Mouse (Mus musculus) hindbrain, embryonic 11.5 days (tissue): ENCODE measurements around the gene Chadl. TPM values are rescaled to one million over a fixed set of nuclear protein-coding genes. Genes with fewer than 3 reads are reported as not detected.

Experiments used
- ATAC-seq: fragments of 200-750 bp; cut with Nextera tagmentation; 2 replicates; pipeline ENCODE4 v1.8.0; 2017; ENCODE audit warnings: mild to moderate bottlenecking, moderate TSS enrichment, moderate library complexity; ENCODE audit not compliant: low FRiP score
- DNase-seq: peaks from one replicate; pipeline ENCODE4 v3.0.0-alpha.2; 2015; ENCODE audit warnings: low spot score
- H3K27ac ChIP-seq: fragments of 300-500 bp; sonication (generic); 2 replicates; pipeline ENCODE4 v1.5.1; 2014; ENCODE audit warnings: mild to moderate bottlenecking, low read depth, low read length
- H3K27me3 ChIP-seq: fragments of 300-500 bp; sonication (generic); 2 replicates; pipeline ENCODE4 v1.6.1; 2014; ENCODE audit warnings: mild to moderate bottlenecking, low read length, moderate library complexity, mixed read lengths; ENCODE audit not compliant: control insufficient read depth, insufficient read depth
- H3K36me3 ChIP-seq: fragments of 300-500 bp; sonication (generic); 2 replicates; pipeline ENCODE4 v1.6.1; 2014; ENCODE audit warnings: mild to moderate bottlenecking, low read length, moderate library complexity, mixed read lengths; ENCODE audit not compliant: control insufficient read depth, insufficient read depth
- H3K4me1 ChIP-seq: fragments of 300-500 bp; sonication (generic); replicated peaks from 2 replicates; pipeline ENCODE4 v1.6.1; 2014; ENCODE audit warnings: low read length, mixed read lengths; ENCODE audit not compliant: control insufficient read depth, insufficient read depth
- H3K4me2 ChIP-seq: fragments of 300-500 bp; sonication (generic); replicated peaks from 2 replicates; pipeline ENCODE4 v1.6.1; 2014; ENCODE audit warnings: mild to moderate bottlenecking, low read depth, low read length
- H3K4me3 ChIP-seq: fragments of 300-500 bp; sonication (generic); 2 replicates; pipeline ENCODE4 v1.5.1; 2014; ENCODE audit warnings: low read depth, low read length
- H3K9ac ChIP-seq: fragments of 300-500 bp; sonication (generic); 2 replicates; pipeline ENCODE4 v1.6.1; 2014; ENCODE audit warnings: low read depth, low read length
- H3K9me3 ChIP-seq: fragments of 300-500 bp; sonication (generic); 2 replicates; pipeline ENCODE4 v1.6.1; 2016; ENCODE audit warnings: low read length; ENCODE audit not compliant: control insufficient read depth
- WGBS: fragments of 180-500 bp; shearing (Covaris S2); extraction: QIAGEN DNeasy Blood & Tissue Kit; methylation state at CpG from one replicate; pipeline ENCODE4 v1.1.7; 2014; 5-methylcytosine and 5-hydroxymethylcytosine counted together
- polyA plus RNA-seq: library from polyadenylated mRNA; unstranded; fragments of >200 nt; fragmentation: Nextera tagmentation; extraction: Ambion mirVana; gene quantifications from 2 replicates; pipeline ENCODE4 v1.2.1, GENCODE M21; 2014

Chadl gene
- polyA plus RNA-seq, 1 experiment from 2014 or later, result 3.5 TPM

DNA sequence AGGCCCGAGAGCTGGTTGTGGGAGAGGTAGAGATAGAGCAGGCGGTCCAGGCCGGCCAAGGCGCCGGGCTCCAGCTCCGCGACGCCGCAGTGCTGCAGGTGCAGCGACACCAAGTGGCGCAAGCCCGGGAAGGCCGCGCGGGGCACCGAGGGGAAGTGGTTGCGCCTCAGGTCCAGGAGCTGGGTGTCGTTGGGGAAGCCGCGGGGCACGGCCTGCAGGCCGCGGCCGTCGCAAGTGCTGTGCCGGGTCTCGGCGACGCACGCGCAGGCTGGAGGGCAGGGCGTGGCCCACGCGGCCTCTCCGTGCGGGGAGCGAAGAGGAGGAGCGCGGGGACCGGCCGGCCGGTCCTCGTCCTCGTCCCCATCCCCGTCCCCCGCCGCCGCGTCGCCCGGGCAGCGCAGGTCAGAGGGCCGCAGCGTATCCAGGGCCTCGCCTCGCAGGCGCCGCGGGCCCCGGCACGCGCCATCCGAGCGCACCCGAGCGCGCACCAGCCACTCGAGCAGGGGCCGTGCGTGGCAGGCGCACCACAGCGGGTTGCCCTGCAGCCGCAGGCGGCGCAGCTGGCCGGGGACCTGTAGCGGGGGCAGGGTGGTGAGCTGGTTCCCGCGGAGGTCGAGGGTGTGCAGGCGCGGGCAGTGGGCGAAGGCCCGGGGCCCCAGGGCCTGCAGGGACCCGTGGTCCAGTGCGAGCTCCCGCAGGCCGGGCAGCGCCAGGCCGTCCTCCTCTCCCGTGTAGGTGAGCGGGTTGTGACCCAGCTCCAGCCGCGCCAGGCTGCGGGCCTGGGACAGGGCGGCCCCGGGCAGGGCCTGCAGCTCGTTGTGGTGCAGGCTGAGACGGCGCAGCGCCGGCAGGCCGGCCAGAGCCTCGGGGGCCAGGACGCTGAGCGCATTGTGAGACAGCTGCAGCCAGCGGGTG, 2.9 kb downstream of the Chadl start:
- ATAC-seq (peak; percentile 83), DNase-seq (peak; percentile 89)
- peak overlapping the region; percentile 99 for H3K4me2 ChIP-seq
- 1% methylated on average over 79 of the region's 107 CpGs for WGBS
- H3K27ac ChIP-seq, result 0 out of 2 replicates have a peak overlapping the region, but pooled peaks have one; percentile 33
- H3K9me3 ChIP-seq, result no peaks in the 10 kb centered on the region
- H3K4me3 ChIP-seq, result peak overlapping the region; percentile 60
- H3K9ac ChIP-seq, result peak overlapping the region; percentile 71
- H3K27me3 ChIP-seq, result peaks cover 35% of the 10 kb centered on the region
- peaks cover 6% of the 10 kb centered on the region for H3K4me1 ChIP-seq
- H3K36me3 ChIP-seq, result no peaks in the 10 kb centered on the region

DNA sequence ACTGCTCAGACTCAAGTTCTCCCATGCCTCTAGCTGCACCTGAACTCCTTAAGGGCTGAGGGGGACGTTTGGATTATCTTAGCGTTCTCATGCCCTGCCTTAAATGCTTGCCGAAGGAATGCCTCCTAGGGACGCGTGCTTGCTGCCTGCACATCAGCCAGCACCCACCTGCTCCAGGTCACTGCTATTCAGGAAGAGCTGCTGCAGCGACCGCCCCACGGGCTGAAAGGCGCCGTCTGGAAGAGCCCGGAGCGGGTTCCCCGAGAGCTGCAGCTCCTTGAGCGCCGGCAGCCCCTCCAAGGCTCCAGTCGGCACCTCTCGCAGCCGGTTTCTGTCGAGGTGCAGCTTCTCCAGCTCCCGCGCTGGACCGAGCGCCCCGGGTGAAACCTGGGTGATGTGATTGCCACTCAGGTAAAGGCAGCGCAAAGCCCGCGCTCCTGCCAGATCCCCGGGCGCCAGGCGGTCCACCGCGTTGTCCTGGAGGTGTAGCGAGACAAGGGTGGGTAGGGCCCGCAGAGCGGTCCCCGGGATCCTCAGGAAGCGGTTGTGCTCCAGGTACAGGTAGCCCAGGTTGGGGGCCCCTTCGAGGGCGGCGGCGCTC, 3.6 kb downstream of the Chadl start:
- Histone ChIP-seq H3K36me3 (no peaks in the 10 kb centered on the region), H3K4me3 (peak overlapping the region; percentile 60), H3K9ac (peak overlapping the region; percentile 71), H3K27ac (no peak overlapping the region), H3K27me3 (peaks cover 35% of the 10 kb centered on the region), H3K9me3 (no peaks in the 10 kb centered on the region), H3K4me1 (peaks cover 6% of the 10 kb centered on the region), H3K4me2 (peak overlapping the region; percentile 99)
- DNase-seq (no peak), ATAC-seq (peak; percentile 58; the same call in 1 of the 2 replicates)
- 5% methylated on average over 41 of the region's 41 CpGs for WGBS

DNA sequence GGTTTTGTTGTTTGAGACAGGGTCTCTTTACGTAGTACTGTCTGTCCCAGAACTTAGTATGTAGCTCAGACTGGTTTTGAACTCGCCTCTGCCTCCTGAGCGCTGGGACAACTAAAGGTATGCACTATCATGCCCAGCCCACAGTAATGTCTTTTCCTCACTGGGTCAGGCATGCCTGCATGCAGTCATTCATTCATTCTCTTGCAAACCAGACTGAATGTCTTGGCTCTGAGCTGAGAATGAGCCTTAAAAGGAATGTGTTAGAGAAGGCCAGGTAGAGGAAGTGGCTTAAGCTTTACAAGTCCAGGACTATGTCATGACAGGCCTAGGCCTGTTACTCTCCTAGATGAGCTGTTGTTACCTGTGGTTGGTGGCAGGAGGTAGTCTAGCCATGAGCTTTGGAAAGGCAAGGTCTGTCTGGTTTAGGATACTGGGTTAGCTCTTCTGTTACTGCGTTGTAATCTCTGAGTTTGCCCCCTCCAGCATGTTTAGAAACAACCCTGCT, 16.7 kb downstream of the Chadl start:
- Histone ChIP-seq H3K4me2 (no peak overlapping the region), H3K9me3 (no peaks in the 10 kb centered on the region), H3K4me3 (no peak overlapping the region), H3K27ac (no peak overlapping the region), H3K9ac (no peak overlapping the region), H3K4me1 (no peaks in the 10 kb centered on the region), H3K27me3 (no peaks in the 10 kb centered on the region), H3K36me3 (peaks cover 5% of the 10 kb centered on the region; the same call in 1 of the 2 replicates)
- DNase-seq (no peak), ATAC-seq (no peak)
- 96% methylated on average over 4 of the region's 4 CpGs for WGBS

DNA sequence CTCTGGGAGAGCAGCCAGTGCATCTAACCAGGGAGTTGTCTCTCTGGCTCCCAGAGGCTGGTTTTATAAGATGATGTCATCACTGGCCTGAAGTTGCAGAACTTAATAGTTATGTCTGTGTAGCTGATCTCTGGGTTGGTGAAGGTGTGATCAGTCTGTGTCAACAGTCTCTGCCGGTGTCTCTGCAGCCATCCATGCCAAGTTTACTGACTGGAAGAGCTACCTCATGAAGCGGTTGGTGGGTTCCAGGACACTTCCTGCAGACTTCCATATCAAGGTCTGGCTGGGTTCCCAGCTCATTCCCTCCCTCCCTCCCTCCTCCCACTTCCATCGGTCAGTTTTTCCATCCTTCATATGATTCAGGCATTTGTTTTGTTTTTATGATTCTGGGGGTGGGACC, 20.4 kb downstream of the Chadl start:
- Histone ChIP-seq H3K27ac (no peak overlapping the region), H3K4me3 (no peak overlapping the region), H3K27me3 (no peaks in the 10 kb centered on the region), H3K9me3 (no peaks in the 10 kb centered on the region), H3K4me2 (no peak overlapping the region), H3K36me3 (no peaks in the 10 kb centered on the region), H3K9ac (no peak overlapping the region), H3K4me1 (no peaks in the 10 kb centered on the region)
- WGBS, result 91% methylated on average over 3 of the region's 3 CpGs
- DNase-seq (no peak), ATAC-seq (no peak)

DNA sequence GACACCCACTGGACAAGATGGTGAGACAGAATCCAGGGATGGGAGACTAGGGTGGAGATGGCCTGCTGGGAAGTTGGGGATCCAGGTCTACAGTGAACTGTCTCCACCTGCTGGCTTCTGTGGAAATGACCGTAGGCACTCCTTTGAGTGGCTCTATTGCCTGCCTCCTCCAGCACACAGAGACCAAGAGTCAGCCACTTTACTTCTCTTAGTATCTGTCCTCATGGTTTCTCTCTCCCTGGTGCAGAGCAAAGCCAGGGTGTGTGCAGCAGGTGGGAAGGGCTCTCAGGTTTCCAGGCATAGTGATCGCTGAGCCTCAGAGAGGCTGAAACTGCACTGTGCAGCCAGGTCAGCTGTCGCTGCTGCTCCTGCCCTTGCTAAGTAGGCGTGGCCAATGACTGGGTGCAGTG, 26.9 kb downstream of the Chadl start:
- 78% methylated on average over 4 of the region's 4 CpGs for WGBS
- peak; percentile 65 for DNase-seq
- no peaks in the 10 kb centered on the region for H3K4me1 ChIP-seq

DNA sequence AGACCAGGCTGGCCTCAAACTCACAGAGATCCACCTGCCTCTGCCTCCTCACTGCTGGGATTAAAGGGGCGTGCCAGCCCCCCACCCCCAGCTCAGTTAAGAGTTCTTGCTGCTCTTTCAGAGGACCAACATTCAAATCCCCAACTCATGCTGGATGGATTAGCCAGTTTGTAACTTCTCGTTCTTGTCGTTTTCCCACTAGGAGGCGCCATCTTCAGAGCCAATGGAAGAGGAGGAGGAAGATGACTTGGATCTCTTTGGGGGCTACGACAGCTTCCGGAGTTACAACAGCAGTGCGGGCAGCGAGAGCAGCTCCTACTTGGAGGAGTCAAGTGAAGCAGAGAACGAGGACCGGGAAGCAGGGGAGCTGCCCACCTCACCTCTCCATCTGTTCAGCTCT, 30.1 kb downstream of the Chadl start:
- Histone ChIP-seq H3K36me3 (peaks cover 2% of the 10 kb centered on the region; the same call in 1 of the 2 replicates), H3K9me3 (no peaks in the 10 kb centered on the region), H3K27me3 (no peaks in the 10 kb centered on the region), H3K4me2 (no peak overlapping the region), H3K27ac (no peak overlapping the region), H3K4me3 (no peak overlapping the region), H3K4me1 (peaks cover 5% of the 10 kb centered on the region), H3K9ac (no peak overlapping the region)
- DNase-seq (no peak), ATAC-seq (no peak)
- 91% methylated on average over 10 of the region's 10 CpGs for WGBS

More for the DNA sequence above, 26.9 kb downstream of the Chadl start:
- Histone ChIP-seq H3K4me3 (no peak overlapping the region), H3K4me2 (no peak overlapping the region), H3K36me3 (peaks cover 2% of the 10 kb centered on the region; the same call in 1 of the 2 replicates), H3K27ac (no peak overlapping the region), H3K9me3 (no peaks in the 10 kb centered on the region), H3K9ac (no peak overlapping the region), H3K27me3 (no peaks in the 10 kb centered on the region)
- no peak for ATAC-seq

DNA sequence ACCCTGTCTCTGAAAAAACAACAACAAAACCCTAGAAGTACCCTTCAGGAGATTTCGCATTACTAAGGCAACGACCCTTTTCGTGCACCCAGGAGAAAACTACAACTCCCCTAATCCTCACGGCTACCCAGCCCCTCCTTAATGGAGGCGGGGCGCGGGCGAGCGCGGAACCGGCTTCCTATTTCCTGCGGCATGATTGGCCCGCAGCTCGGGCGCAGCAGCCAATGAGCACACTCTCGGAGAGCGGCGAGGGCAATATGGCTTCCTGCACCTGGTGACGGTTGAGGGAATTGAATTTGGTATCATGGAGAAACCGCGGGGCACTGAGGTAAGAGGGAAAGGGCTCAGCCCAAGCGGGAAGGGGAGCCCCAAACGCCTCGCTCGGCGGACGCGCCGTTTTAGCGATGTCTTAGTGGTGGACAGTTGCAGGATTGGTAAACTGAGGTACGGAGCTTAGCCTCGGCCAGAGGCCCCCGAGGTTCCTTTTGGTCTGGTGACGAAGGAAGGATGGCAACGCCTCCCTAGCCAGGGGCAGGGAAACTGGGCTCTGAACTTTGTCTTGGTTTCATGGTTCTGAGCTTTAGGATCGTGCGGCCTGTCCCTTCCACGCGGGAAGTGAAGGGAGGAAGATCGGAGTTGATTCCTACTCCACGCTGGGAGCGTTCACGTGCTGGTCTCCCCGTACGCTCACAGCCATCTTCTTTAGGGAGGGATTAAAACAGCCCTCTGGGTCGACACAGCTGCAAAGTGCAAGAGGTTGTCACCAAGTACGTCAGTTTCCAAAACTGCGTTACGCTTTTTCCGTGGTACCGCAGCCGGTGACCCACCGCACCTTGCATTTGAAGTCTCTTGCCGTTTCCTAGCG, 33.2 kb downstream of the Chadl start, which contains the start of gene L3mbtl2:
L3mbtl2 (plus strand) TSS at position 193 of the 865 bp plus-strand sequence.
- DNase-seq, result peak; percentile 92
- Histone ChIP-seq H3K27me3 (no peaks in the 10 kb centered on the region), H3K27ac (no peak within 1 kb of the TSS; the same call in 1 of the 2 replicates), H3K4me3 (peak within 1 kb of the TSS; percentile 80), H3K4me1 (peaks cover 5% of the 10 kb centered on the region), H3K36me3 (no peaks in the 10 kb centered on the region; the same call in 1 of the 2 replicates), H3K9ac (peak within 1 kb of the TSS; percentile 74), H3K9me3 (no peaks in the 10 kb centered on the region), H3K4me2 (peak within 1 kb of the TSS; percentile 89)
- peak; percentile 99 for ATAC-seq
- under 1% methylated on average over 55 of the region's 55 CpGs for WGBS

DNA sequence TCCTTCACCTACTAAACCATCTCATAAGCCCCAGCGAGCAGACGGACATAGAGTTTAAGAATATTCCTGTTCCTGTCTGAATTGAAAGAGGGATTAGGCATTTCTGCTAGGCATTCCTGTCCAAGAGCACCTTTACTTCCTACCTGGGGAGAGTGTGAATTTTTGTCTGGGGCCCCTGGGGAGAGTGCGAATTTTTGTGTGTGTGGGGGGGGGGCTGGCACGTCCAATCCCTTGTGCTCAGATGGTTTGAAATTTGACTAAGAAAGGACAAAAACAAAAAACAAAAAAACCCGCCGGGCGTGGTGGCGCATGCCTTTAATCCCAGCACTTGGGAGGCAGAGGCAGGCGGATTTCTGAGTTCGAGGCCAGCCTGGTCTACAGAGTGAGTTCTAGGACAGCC, 33.8 kb downstream of the Chadl start:
- Histone ChIP-seq H3K4me1 (peaks cover 5% of the 10 kb centered on the region), H3K9ac (no peak overlapping the region), H3K27ac (no peak overlapping the region), H3K27me3 (no peaks in the 10 kb centered on the region), H3K4me3 (peak overlapping the region; percentile 80; the same call in 1 of the 2 replicates), H3K9me3 (no peaks in the 10 kb centered on the region), H3K36me3 (no peaks in the 10 kb centered on the region; the same call in 1 of the 2 replicates), H3K4me2 (no peak overlapping the region)
- ATAC-seq, result peak; percentile 10; the same call in 1 of the 2 replicates
- WGBS, result 61% methylated on average over 10 of the region's 10 CpGs
- no peak for DNase-seq
